Mouse (Mus musculus) lung, postnatal 0 days (tissue): ENCODE results near the gene Iqcf1.

Source experiments
- CTCF ChIP-seq: IDR thresholded peaks from 2 replicates; pipeline ENCODE4 v1.5.1; 2016; ENCODE audit warnings: antibody characterized with exemption, mild to moderate bottlenecking
- EP300 ChIP-seq: IDR thresholded peaks from 2 replicates; pipeline ENCODE4 v1.6.1; 2016; ENCODE audit warnings: antibody characterized with exemption, mild to moderate bottlenecking, control low read depth

DNA sequence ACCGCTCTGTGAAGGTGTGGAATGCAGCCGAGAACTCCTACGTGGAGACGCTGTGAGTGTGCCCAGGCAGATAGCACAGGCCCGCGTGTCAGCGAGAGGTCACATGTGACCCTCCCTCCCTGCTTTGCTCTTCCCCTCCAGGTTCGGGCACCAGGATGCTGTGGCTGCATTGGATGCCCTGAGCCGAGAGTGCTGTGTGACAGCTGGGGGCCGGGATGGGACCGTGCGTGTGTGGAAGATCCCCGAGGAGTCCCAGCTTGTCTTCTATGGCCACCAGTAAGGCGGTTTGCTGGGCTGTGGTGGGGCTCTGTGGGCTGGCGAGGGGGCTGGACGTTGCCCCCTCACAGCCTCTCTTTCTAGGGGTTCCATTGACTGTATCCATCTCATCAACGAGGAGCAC lies 16.2 kb upstream of the Iqcf1 start:
- TF ChIP-seq CTCF = no peak
- no peak for TF ChIP-seq EP300
